Mouse (Mus musculus) lung, postnatal 10 days (tissue): ENCODE measurements around the gene Cpxm2.

ENCODE experiments used
- DNase-seq: peaks from one replicate; pipeline ENCODE4 v3.0.0; 2021

The Cpxm2 gene

GRCm38 (mm10) chr7:132124948-132125347 is 29.6 kb downstream of the Cpxm2 start:
- DNase-seq, result no peak

GRCm38 (mm10) chr7:132123211-132123610 is 31.3 kb downstream of the Cpxm2 start:
- no peak for DNase-seq

GRCm38 (mm10) chr7:132119817-132120216 is 34.7 kb downstream of the Cpxm2 start:
- no peak for DNase-seq

- no peak for DNase-seq
Measured at GRCm38 (mm10) chr7:132111770-132112169, 42.8 kb downstream of the Cpxm2 start.

GRCm38 (mm10) chr7:132110308-132110707 is 44.2 kb downstream of the Cpxm2 start:
- no peak for DNase-seq

GRCm38 (mm10) chr7:132106891-132107290 is 47.6 kb downstream of the Cpxm2 start:
- no peak for DNase-seq

- no peak for DNase-seq
Measured at GRCm38 (mm10) chr7:132105326-132105725, 49.2 kb downstream of the Cpxm2 start.

GRCm38 (mm10) chr7:132098441-132098840 is 56.1 kb downstream of the Cpxm2 start:
- DNase-seq, result no peak

- DNase-seq, result no peak
Measured at GRCm38 (mm10) chr7:132094666-132095065, 59.9 kb downstream of the Cpxm2 start.

- DNase-seq, result no peak
Measured at GRCm38 (mm10) chr7:132091551-132091950, 63.0 kb downstream of the Cpxm2 start.

GRCm38 (mm10) chr7:132088606-132089005 is 65.9 kb downstream of the Cpxm2 start:
- DNase-seq, result no peak

GRCm38 (mm10) chr7:132088181-132088580 is 66.4 kb downstream of the Cpxm2 start:
- DNase-seq, result no peak

GRCm38 (mm10) chr7:132075825-132076224 is 78.7 kb downstream of the Cpxm2 start:
- no peak for DNase-seq

GRCm38 (mm10) chr7:132074503-132074902 is 80.0 kb downstream of the Cpxm2 start:
- no peak for DNase-seq

GRCm38 (mm10) chr7:132070877-132071625 is 83.5 kb downstream of the Cpxm2 start:
- no peak for DNase-seq

- DNase-seq, result no peak
Measured at GRCm38 (mm10) chr7:132067951-132068350, 86.6 kb downstream of the Cpxm2 start.

GRCm38 (mm10) chr7:132067511-132067910 is 87.0 kb downstream of the Cpxm2 start:
- DNase-seq, result no peak

GRCm38 (mm10) chr7:132060116-132060515 is 94.4 kb downstream of the Cpxm2 start:
- DNase-seq, result no peak

- no peak for DNase-seq
Measured at GRCm38 (mm10) chr7:132056565-132056964, 98.0 kb downstream of the Cpxm2 start.

GRCm38 (mm10) chr7:132046662-132047061 is 107.9 kb downstream of the Cpxm2 start:
- DNase-seq, result no peak

GRCm38 (mm10) chr7:132031940-132032531 is 122.5 kb downstream of the Cpxm2 start:
- no peak for DNase-seq

GRCm38 (mm10) chr7:132026671-132027070 is 127.9 kb downstream of the Cpxm2 start:
- no peak for DNase-seq

GRCm38 (mm10) chr7:132025591-132025990 is 128.9 kb downstream of the Cpxm2 start:
- no peak for DNase-seq

- DNase-seq, result no peak
Measured at GRCm38 (mm10) chr7:132015933-132016332, 138.6 kb downstream of the Cpxm2 start.

GRCm38 (mm10) chr7:132015193-132015592 is 139.3 kb downstream of the Cpxm2 start:
- no peak for DNase-seq
